Mouse (Mus musculus) E14TG2a.4 (cell line): ENCODE measurements around the gene Gpr45.

Experiments used
- H3K27me3 ChIP-seq: 2 replicates; pipeline ENCODE4 v1.6.1; 2014; ENCODE audit warnings: low read length, control low read depth; ENCODE audit not compliant: insufficient read depth
- H3K36me3 ChIP-seq: 2 replicates; pipeline ENCODE4 v1.6.1; 2014; ENCODE audit warnings: low read length, control low read depth; ENCODE audit not compliant: insufficient read depth
- H3K4me1 ChIP-seq: replicated peaks from 2 replicates; pipeline ENCODE4 v1.6.1; 2014; ENCODE audit warnings: low read depth, low read length, control low read depth
- H3K4me3 ChIP-seq: replicated peaks from 2 replicates; pipeline ENCODE4 v1.5.1; 2014; ENCODE audit warnings: mild to moderate bottlenecking, low read length
- H3K9me3 ChIP-seq: 2 replicates; pipeline ENCODE4 v1.6.1; 2014; ENCODE audit warnings: low read length, control low read depth
- CTCF ChIP-seq: conservative IDR thresholded peaks from 2 replicates; pipeline ENCODE4 v1.5.1; 2014; ENCODE audit warnings: low read length
- NANOG ChIP-seq: IDR thresholded peaks from 2 replicates; pipeline ENCODE4 v1.6.1; 2014; ENCODE audit warnings: borderline replicate concordance, low read length, mixed read lengths
- POU5F1 ChIP-seq: IDR thresholded peaks from 2 replicates; pipeline ENCODE4 v1.6.1; 2014; ENCODE audit warnings: low read length, borderline replicate concordance

Gene Gpr45

GRCm38 (mm10) chr1:42952734-42953481, at the start of gene Gpr45:
Gpr45 (plus strand) TSS chr1:42952872.
- no peaks in the 10 kb centered on the region for H3K36me3 ChIP-seq
- H3K9me3 ChIP-seq = no peaks in the 10 kb centered on the region
- peaks cover 53% of the 10 kb centered on the region for H3K27me3 ChIP-seq
- H3K4me1 ChIP-seq = peaks cover 27% of the 10 kb centered on the region
- TF ChIP-seq POU5F1 (no peak), NANOG (no peak), CTCF (no peak)
- peak within 1 kb of the TSS; percentile 83 for H3K4me3 ChIP-seq

- no peak for TF ChIP-seq NANOG
- no peak for TF ChIP-seq CTCF
- TF ChIP-seq POU5F1 = no peak
- Histone ChIP-seq H3K4me3 (no peak overlapping the region), H3K36me3 (peaks cover 50% of the 10 kb centered on the region), H3K27me3 (no peaks in the 10 kb centered on the region), H3K4me1 (peaks cover 25% of the 10 kb centered on the region), H3K9me3 (no peaks in the 10 kb centered on the region)
These were observed 47.5 kb upstream of the Gpr45 start for GRCm38 (mm10) chr1:42905148-42905547.

GRCm38 (mm10) chr1:42906696-42907095, 46.0 kb upstream of the Gpr45 start:
- Histone ChIP-seq H3K4me1 (peaks cover 37% of the 10 kb centered on the region), H3K4me3 (no peak overlapping the region), H3K27me3 (no peaks in the 10 kb centered on the region; the same call in 1 of the 2 replicates), H3K36me3 (peaks cover 35% of the 10 kb centered on the region), H3K9me3 (no peaks in the 10 kb centered on the region)
- TF ChIP-seq CTCF = no peak

- Histone ChIP-seq H3K27me3 (peaks cover 2% of the 10 kb centered on the region; the same call in 1 of the 2 replicates), H3K4me1 (peaks cover 40% of the 10 kb centered on the region), H3K36me3 (peaks cover 30% of the 10 kb centered on the region), H3K4me3 (no peak overlapping the region), H3K9me3 (no peaks in the 10 kb centered on the region)
- peak; percentile 56; the same call in 1 of the 2 replicates for TF ChIP-seq NANOG
- TF ChIP-seq POU5F1 = no peak
These were observed 45.5 kb upstream of the Gpr45 start for GRCm38 (mm10) chr1:42907153-42907552.

GRCm38 (mm10) chr1:42915062-42915461, 37.6 kb upstream of the Gpr45 start:
- H3K36me3 ChIP-seq = no peaks in the 10 kb centered on the region
- H3K4me3 ChIP-seq = no peak overlapping the region
- peaks cover 48% of the 10 kb centered on the region for H3K4me1 ChIP-seq
- H3K27me3 ChIP-seq = peaks cover 21% of the 10 kb centered on the region
- H3K9me3 ChIP-seq = no peaks in the 10 kb centered on the region
- TF ChIP-seq NANOG (no peak), POU5F1 (no peak), CTCF (peak; percentile 63)

GRCm38 (mm10) chr1:42916719-42917118, 36.0 kb upstream of the Gpr45 start:
- H3K9me3 ChIP-seq = no peaks in the 10 kb centered on the region
- TF ChIP-seq CTCF (no peak), NANOG (no peak), POU5F1 (no peak)
- no peak overlapping the region for H3K4me3 ChIP-seq
- peaks cover 36% of the 10 kb centered on the region for H3K4me1 ChIP-seq
- H3K36me3 ChIP-seq = no peaks in the 10 kb centered on the region
- H3K27me3 ChIP-seq = peaks cover 21% of the 10 kb centered on the region

GRCm38 (mm10) chr1:42917908-42918307, 34.8 kb upstream of the Gpr45 start:
- TF ChIP-seq NANOG = no peak
- no peak for TF ChIP-seq POU5F1
- TF ChIP-seq CTCF = no peak
- Histone ChIP-seq H3K9me3 (no peaks in the 10 kb centered on the region), H3K4me1 (peaks cover 33% of the 10 kb centered on the region), H3K4me3 (peak overlapping the region; percentile 56), H3K36me3 (no peaks in the 10 kb centered on the region), H3K27me3 (peaks cover 20% of the 10 kb centered on the region)

GRCm38 (mm10) chr1:42923924-42924323, 28.7 kb upstream of the Gpr45 start:
- Histone ChIP-seq H3K4me1 (peaks cover 7% of the 10 kb centered on the region), H3K9me3 (no peaks in the 10 kb centered on the region), H3K27me3 (0 out of 2 replicates have a peak, but pooled peaks cover 5% of the 10 kb centered on the region), H3K36me3 (no peaks in the 10 kb centered on the region), H3K4me3 (no peak overlapping the region)
- TF ChIP-seq POU5F1 = no peak
- no peak for TF ChIP-seq CTCF
- no peak for TF ChIP-seq NANOG

GRCm38 (mm10) chr1:42933613-42934012, 19.1 kb upstream of the Gpr45 start:
- Histone ChIP-seq H3K27me3 (peaks cover 2% of the 10 kb centered on the region; the same call in 1 of the 2 replicates), H3K4me1 (peaks cover 5% of the 10 kb centered on the region; the same call in 1 of the 2 replicates), H3K36me3 (no peaks in the 10 kb centered on the region), H3K4me3 (no peak overlapping the region), H3K9me3 (0 out of 2 replicates have a peak, but pooled peaks cover under 1% of the 10 kb centered on the region)
- TF ChIP-seq POU5F1 (no peak), NANOG (no peak), CTCF (no peak)
